Mouse (Mus musculus) MEL (cell line): ENCODE measurements around the gene Palm3. TPM values are rescaled to one million over a fixed set of nuclear protein-coding genes. Genes with fewer than 3 reads are reported as not detected.

ENCODE experiments used
- DNase-seq: peaks from one replicate; pipeline ENCODE4 v3.0.0; 2011; ENCODE audit warnings: low read depth, low spot score
- H3K27ac ChIP-seq: 2 replicates; pipeline ENCODE4 v1.5.1; 2012; ENCODE audit warnings: low read depth, mild to moderate bottlenecking, control low read depth, low read length, moderate library complexity; ENCODE audit not compliant: control insufficient read depth
- H3K27me3 ChIP-seq, 2 experiments: fragments of 150-350 bp in 1 of 2; sonication (generic) in 1 of 2; 2 replicates each; pipeline ENCODE4 v1.6.1; 2012; ENCODE audit warnings: low read length in 2 of 2, mild to moderate bottlenecking in 2 of 2, improper control_type of control experiment in 1 of 2, moderate library complexity in 1 of 2; ENCODE audit not compliant: insufficient read depth in 2 of 2, control insufficient read depth in 1 of 2
- H3K36me3 ChIP-seq, 2 experiments: 2 replicates each; pipeline ENCODE4 v1.6.1; 2012 to 2014; ENCODE audit warnings: low read length in 2 of 2, improper control_type of control experiment in 1 of 2, inconsistent platforms in 1 of 2, mild to moderate bottlenecking in 1 of 2; ENCODE audit not compliant: insufficient read depth in 2 of 2, control insufficient read depth in 1 of 2
- H3K4me1 ChIP-seq, 2 experiments: fragments of 150-350 bp in 1 of 2; sonication (generic) in 1 of 2; 2 replicates each; pipeline ENCODE4 v1.6.1; 2012; ENCODE audit warnings: low read length in 2 of 2, improper control_type of control experiment in 1 of 2, mild to moderate bottlenecking in 1 of 2; ENCODE audit not compliant: insufficient read depth in 2 of 2, control insufficient read depth in 1 of 2
- H3K4me3 ChIP-seq, 2 experiments: fragments of 150-350 bp in 1 of 2; sonication (generic) in 1 of 2; 2 replicates each; pipeline ENCODE4 v1.5.1; 2012; ENCODE audit warnings: low read depth in 2 of 2, low read length in 2 of 2, mild to moderate bottlenecking in 2 of 2, moderate library complexity in 2 of 2, control low read depth in 1 of 2, improper control_type of control experiment in 1 of 2; ENCODE audit not compliant: control insufficient read depth in 1 of 2, insufficient read depth in 1 of 2
- H3K79me2 ChIP-seq: 2 replicates; pipeline ENCODE4 v1.6.1; 2012; ENCODE audit warnings: mild to moderate bottlenecking, low read length, moderate library complexity; ENCODE audit not compliant: control insufficient read depth, poor library complexity, insufficient read depth
- H3K9ac ChIP-seq: 2 replicates; pipeline ENCODE4 v1.6.1; 2012; ENCODE audit warnings: low read depth, mild to moderate bottlenecking, control low read depth, low read length, moderate library complexity; ENCODE audit not compliant: control insufficient read depth, poor library complexity, severe bottlenecking
- H3K9me3 ChIP-seq: fragments of 150-350 bp; sonication (generic); replicated peaks from 2 replicates; pipeline ENCODE4 v1.6.1; 2012; ENCODE audit warnings: mild to moderate bottlenecking, low read length, improper control_type of control experiment, moderate library complexity; ENCODE audit not compliant: insufficient read depth
- BHLHE40 ChIP-seq: IDR thresholded peaks from 2 replicates; pipeline ENCODE4 v1.6.1; 2012; ENCODE audit warnings: low read depth, mild to moderate bottlenecking, inconsistent platforms, low read length, improper control_type of control experiment, borderline replicate concordance
- CHD1 ChIP-seq: IDR thresholded peaks from 2 replicates; pipeline ENCODE4 v1.6.1; 2012; ENCODE audit warnings: low read depth, mild to moderate bottlenecking, inconsistent platforms, low read length, improper control_type of control experiment
- CTCF ChIP-seq, 3 experiments: IDR thresholded peaks in 2 of 3; conservative IDR thresholded peaks in 1 of 3; 2 replicates each; pipeline ENCODE4 v1.5.1; 2011 to 2012; ENCODE audit warnings: low read length in 3 of 3, low read depth in 2 of 3, mild to moderate bottlenecking in 2 of 3, improper control_type of control experiment in 1 of 3, inconsistent platforms in 1 of 3, mixed read lengths in 1 of 3, moderate library complexity in 1 of 3; ENCODE audit not compliant: control insufficient read depth in 1 of 3, insufficient read depth in 1 of 3, poor library complexity in 1 of 3, severe bottlenecking in 1 of 3
- E2F4 ChIP-seq: IDR thresholded peaks from 2 replicates; pipeline ENCODE4 v1.6.1; 2011; ENCODE audit warnings: low read depth, low read length, improper control_type of control experiment, borderline replicate concordance
- ELF1 ChIP-seq: IDR thresholded peaks from 2 replicates; pipeline ENCODE4 v1.6.1; 2014; ENCODE audit warnings: low read depth, mild to moderate bottlenecking, inconsistent platforms, low read length, improper control_type of control experiment, moderate library complexity
- EP300 ChIP-seq, 2 experiments: IDR thresholded peaks; 2 replicates each; pipeline ENCODE4 v1.6.1; 2011; ENCODE audit warnings: improper control_type of control experiment in 2 of 2, low read length in 2 of 2, low read depth in 1 of 2, mild to moderate bottlenecking in 1 of 2
- ETS1 ChIP-seq: IDR thresholded peaks from 2 replicates; pipeline ENCODE4 v1.6.1; 2012; ENCODE audit warnings: low read depth, mild to moderate bottlenecking, inconsistent platforms, low read length, improper control_type of control experiment, moderate library complexity
- GABPA ChIP-seq: IDR thresholded peaks from 2 replicates; pipeline ENCODE4 v1.6.1; 2012; ENCODE audit warnings: low read depth, mild to moderate bottlenecking, inconsistent platforms, low read length, improper control_type of control experiment, moderate library complexity
- GATA1 ChIP-seq: IDR thresholded peaks from 2 replicates; pipeline ENCODE4 v1.6.1; 2011; ENCODE audit warnings: low read depth, low read length, improper control_type of control experiment
- HCFC1 ChIP-seq: IDR thresholded peaks from 2 replicates; pipeline ENCODE4 v1.6.1; 2012; ENCODE audit warnings: low read depth, mild to moderate bottlenecking, inconsistent platforms, low read length, improper control_type of control experiment, moderate library complexity
- JUND ChIP-seq: IDR thresholded peaks from 2 replicates; pipeline ENCODE4 v1.6.1; 2011; ENCODE audit warnings: low read depth, mild to moderate bottlenecking, improper control_type of control experiment, low read length
- KAT2A ChIP-seq: conservative IDR thresholded peaks from 2 replicates; pipeline ENCODE4 v1.6.1; 2012; ENCODE audit warnings: low read depth, low read length, improper control_type of control experiment, inconsistent platforms
- MAFK ChIP-seq: IDR thresholded peaks from 2 replicates; pipeline ENCODE4 v1.6.1; 2011; ENCODE audit warnings: low read depth, mild to moderate bottlenecking, low read length, improper control_type of control experiment, borderline replicate concordance
- MAX ChIP-seq: IDR thresholded peaks from 2 replicates; pipeline ENCODE4 v1.6.1; 2011; ENCODE audit warnings: low read length, improper control_type of control experiment
- MEF2A ChIP-seq: IDR thresholded peaks from 2 replicates; pipeline ENCODE4 v1.6.1; 2014; ENCODE audit warnings: low read depth, mild to moderate bottlenecking, inconsistent platforms, low read length, improper control_type of control experiment; ENCODE audit not compliant: poor library complexity, insufficient replicate concordance, severe bottlenecking; ENCODE audit errors: extremely low read depth
- MYB ChIP-seq: IDR thresholded peaks from 2 replicates; pipeline ENCODE4 v1.6.1; 2011; ENCODE audit warnings: mild to moderate bottlenecking, low read depth, low read length, improper control_type of control experiment
- NRF1 ChIP-seq: IDR thresholded peaks from 2 replicates; pipeline ENCODE4 v1.6.1; 2014; ENCODE audit warnings: low read depth, mild to moderate bottlenecking, inconsistent platforms, low read length, improper control_type of control experiment, moderate library complexity; ENCODE audit not compliant: poor library complexity, insufficient read depth, severe bottlenecking
- POLR2A ChIP-seq, 2 experiments: IDR thresholded peaks; 2 replicates each; pipeline ENCODE4 v1.6.1; 2011 to 2012; ENCODE audit warnings: low read length in 2 of 2, mild to moderate bottlenecking in 2 of 2, control low read depth in 1 of 2, improper control_type of control experiment in 1 of 2, low read depth in 1 of 2, moderate library complexity in 1 of 2; ENCODE audit not compliant: control insufficient read depth in 1 of 2, insufficient read depth in 1 of 2, poor library complexity in 1 of 2
- RAD21 ChIP-seq: IDR thresholded peaks from 2 replicates; pipeline ENCODE4 v1.6.1; 2011; ENCODE audit warnings: mild to moderate bottlenecking, low read depth, low read length, improper control_type of control experiment
- RCOR1 ChIP-seq: IDR thresholded peaks from 2 replicates; pipeline ENCODE4 v1.6.1; 2012; ENCODE audit warnings: low read depth, mild to moderate bottlenecking, inconsistent platforms, low read length, improper control_type of control experiment
- SIN3A ChIP-seq: IDR thresholded peaks from 2 replicates; pipeline ENCODE4 v1.6.1; 2012; ENCODE audit warnings: low read length, improper control_type of control experiment, inconsistent platforms
- SMC3 ChIP-seq: IDR thresholded peaks from 2 replicates; pipeline ENCODE4 v1.6.1; 2011; ENCODE audit warnings: low read depth, low read length, improper control_type of control experiment
- TAL1 ChIP-seq: IDR thresholded peaks from 2 replicates; pipeline ENCODE4 v1.6.1; 2012; ENCODE audit warnings: mild to moderate bottlenecking, inconsistent platforms, low read length, moderate library complexity, mixed read lengths
- TBP ChIP-seq: IDR thresholded peaks from 2 replicates; pipeline ENCODE4 v1.8.0; 2011; ENCODE audit warnings: low read depth, low read length, improper control_type of control experiment
- TCF12 ChIP-seq: IDR thresholded peaks from 2 replicates; pipeline ENCODE4 v1.6.1; 2014; ENCODE audit warnings: low read depth, mild to moderate bottlenecking, inconsistent platforms, low read length, improper control_type of control experiment, moderate library complexity
- UBTF ChIP-seq: IDR thresholded peaks from 2 replicates; pipeline ENCODE4 v1.6.1; 2012; ENCODE audit warnings: low read depth, mild to moderate bottlenecking, inconsistent platforms, low read length, improper control_type of control experiment, moderate library complexity, borderline replicate concordance; ENCODE audit not compliant: insufficient read depth
- USF1 ChIP-seq: IDR thresholded peaks from 2 replicates; pipeline ENCODE4 v1.6.1; 2014; ENCODE audit warnings: low read depth, mild to moderate bottlenecking, inconsistent platforms, low read length, improper control_type of control experiment, moderate library complexity
- USF2 ChIP-seq, 2 experiments: IDR thresholded peaks; 2 replicates each; pipeline ENCODE4 v1.6.1; 2011 to 2012; ENCODE audit warnings: improper control_type of control experiment in 2 of 2, low read length in 2 of 2, borderline replicate concordance in 1 of 2, inconsistent platforms in 1 of 2, low read depth in 1 of 2, mild to moderate bottlenecking in 1 of 2; ENCODE audit not compliant: insufficient read depth in 1 of 2
- ZC3H11A ChIP-seq: IDR thresholded peaks from 2 replicates; pipeline ENCODE4 v1.6.1; 2012; ENCODE audit warnings: low read depth, mild to moderate bottlenecking, inconsistent platforms, low read length, improper control_type of control experiment
- ZKSCAN1 ChIP-seq: IDR thresholded peaks from 2 replicates; pipeline ENCODE4 v1.6.1; 2012; ENCODE audit warnings: low read depth, mild to moderate bottlenecking, inconsistent platforms, low read length, improper control_type of control experiment, moderate library complexity
- ZMIZ1 ChIP-seq: IDR thresholded peaks from 2 replicates; pipeline ENCODE4 v1.6.1; 2012; ENCODE audit warnings: low read depth, mild to moderate bottlenecking, inconsistent platforms, low read length, improper control_type of control experiment, moderate library complexity
- ZNF384 ChIP-seq: IDR thresholded peaks from 2 replicates; pipeline ENCODE4 v1.6.1; 2012; ENCODE audit warnings: low read depth, mild to moderate bottlenecking, inconsistent platforms, low read length, improper control_type of control experiment
- polyA plus RNA-seq, 2 experiments: library from polyadenylated mRNA; stranded (reverse) in 1 of 2; unstranded in 1 of 2; fragments of >175 nt in 1 of 2; fragments of >200 nt in 1 of 2; gene quantifications; 2 replicates each; pipeline versions ENCODE4 v1.2.1 to v1.2.4; 2012; ENCODE audit warnings: low replicate concordance in 2 of 2, low read depth in 1 of 2; ENCODE audit not compliant: insufficient read length in 2 of 2, insufficient read depth in 1 of 2, missing spikeins in 1 of 2
- total RNA-seq: library from RNA; depleted of rRNA; stranded (reverse); fragments of 300-350 nt; gene quantifications from 2 replicates; pipeline ENCODE4 v1.2.3, GENCODE M21; 2012

Palm3 gene
- total and polyA plus RNA-seq, 3 experiments: 0.65 to 3.6 TPM; not detected in 1

DNA sequence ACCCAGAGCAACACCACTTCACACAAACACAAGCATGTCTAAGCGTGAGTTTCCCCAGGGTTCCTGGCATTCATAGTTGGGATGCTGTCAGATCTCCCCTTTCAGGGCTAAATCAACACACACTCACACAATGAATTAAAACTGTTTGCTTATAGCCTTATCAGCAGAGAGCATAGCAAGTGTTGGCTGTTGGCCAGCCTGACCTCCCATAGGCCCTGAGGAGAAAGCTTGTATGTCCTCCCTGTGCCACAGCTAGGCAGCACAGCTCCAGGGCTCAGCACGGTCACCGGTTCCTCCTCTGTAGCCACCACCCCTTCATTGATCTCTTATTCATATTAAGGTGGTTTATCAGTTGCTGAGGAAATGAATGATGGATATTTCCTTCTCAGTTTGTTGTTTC is 31.5 kb downstream of the Palm3 start:
- Histone ChIP-seq H3K9me3 (no peaks in the 10 kb centered on the region), H3K36me3 (peaks cover 0 to 2% of the 10 kb centered on the region in 2 experiments; a peak in 1 of 4 replicates)

GRCm38 (mm10) chr8:84053229-84053628 is 32.0 kb downstream of the Palm3 start:
- H3K9me3 ChIP-seq: no peaks in the 10 kb centered on the region
- peaks cover 3 to 4% of the 10 kb centered on the region in 2 experiments; a peak in 3 of 4 replicates for H3K4me1 ChIP-seq
- H3K4me3 ChIP-seq: no peak overlapping the region
- no peaks in the 10 kb centered on the region for H3K79me2 ChIP-seq
- H3K9ac ChIP-seq: no peak overlapping the region
- DNase-seq: peak; percentile 67
- peaks cover 0 to 2% of the 10 kb centered on the region in 2 experiments; a peak in 1 of 4 replicates for H3K36me3 ChIP-seq
- H3K27ac ChIP-seq: no peak overlapping the region
- no peaks in the 10 kb centered on the region for H3K27me3 ChIP-seq
- TF ChIP-seq RAD21 (peak; percentile 46), SMC3 (peak; percentile 36; the same call in 1 of the 2 replicates), CTCF (IDR thresholded peaks at IDR 0.05 in 2 of 3, conservative IDR thresholded peaks at IDR 0.05 in 1 of 3; ENCODE audit: control insufficient read depth in 1 of 3, insufficient read depth in 1 of 3, low read depth in 2 of 3, low read length in 3 of 3, poor library complexity in 1 of 3, severe bottlenecking in 1 of 3) (peak; percentile 19 to 57 (median 51)), E2F4 (no peak), POLR2A (IDR thresholded peaks at IDR 0.05; ENCODE audit: control insufficient read depth in 1 of 2, insufficient read depth in 1 of 2, low read depth in 1 of 2, low read length in 2 of 2, poor library complexity in 1 of 2) (no peak), MYB (no peak), USF2 (IDR thresholded peaks at IDR 0.05; ENCODE audit: borderline replicate concordance in 1 of 2, insufficient read depth in 1 of 2, low read depth in 1 of 2, low read length in 2 of 2) (no peak), ZKSCAN1 (no peak), ETS1 (no peak), BHLHE40 (no peak), CHD1 (no peak), ZNF384 (no peak), ZMIZ1 (no peak), ZC3H11A (no peak), JUND (no peak), HCFC1 (no peak), GATA1 (peak; percentile 23; the same call in 1 of the 2 replicates), MAFK (no peak), MEF2A (no peak), MAX (0 out of 2 replicates have a peak, but pooled peaks have one; percentile 23), NRF1 (no peak), ELF1 (no peak), USF1 (no peak)

More for the DNA sequence above, 31.5 kb downstream of the Palm3 start:
- Histone ChIP-seq H3K27ac (peak overlapping the region; percentile 16; the same call in 1 of the 2 replicates), H3K4me1 (peaks cover 3 to 4% of the 10 kb centered on the region in 2 experiments; a peak in 3 of 4 replicates), H3K4me3 (no peak overlapping the region), H3K27me3 (no peaks in the 10 kb centered on the region), H3K9ac (no peak overlapping the region), H3K79me2 (no peaks in the 10 kb centered on the region)
- DNase-seq: peak; percentile 92
- TF ChIP-seq RAD21: no peak
- no peak for TF ChIP-seq ZC3H11A
- TF ChIP-seq RCOR1: peak; percentile 50; the same call in 1 of the 2 replicates
- no peak for TF ChIP-seq GABPA
- TF ChIP-seq SIN3A: peak; percentile 29; the same call in 1 of the 2 replicates
- TF ChIP-seq TCF12: peak; percentile 70
- TF ChIP-seq GATA1: peak; percentile 92
- TF ChIP-seq MAX: no peak
- no peak for TF ChIP-seq MEF2A
- peak; percentile 46; the same call in 1 of the 2 replicates for TF ChIP-seq ETS1
- TF ChIP-seq MYB: 0 out of 2 replicates have a peak, but pooled peaks have one; percentile 28
- no peak for TF ChIP-seq ELF1
- no peak for TF ChIP-seq TBP
- peak; percentile 61 for TF ChIP-seq TAL1
- no peak for TF ChIP-seq ZNF384
- peak; percentile 74 to 82 for TF ChIP-seq EP300 (IDR thresholded peaks at IDR 0.05; ENCODE audit: low read depth in 1 of 2, low read length in 2 of 2)
- no peak; the same call in 1 of the 2 replicates for TF ChIP-seq SMC3
- no peak for TF ChIP-seq HCFC1
- no peak for TF ChIP-seq UBTF
- no peak for TF ChIP-seq USF2 (IDR thresholded peaks at IDR 0.05; ENCODE audit: borderline replicate concordance in 1 of 2, insufficient read depth in 1 of 2, low read depth in 1 of 2, low read length in 2 of 2)
- TF ChIP-seq KAT2A: no peak
